Mouse (Mus musculus) megakaryocyte, embryonic 14.5 days (primary cell): ENCODE measurements around the gene Ccdc157.

ENCODE experiments used
- FLI1 ChIP-seq: IDR thresholded peaks from 2 replicates; pipeline ENCODE4 v1.6.1; 2012; ENCODE audit warnings: low read length, inconsistent platforms, mixed read lengths
- GATA1 ChIP-seq: IDR thresholded peaks from 3 replicates; pipeline ENCODE4 v1.6.1; 2012; ENCODE audit warnings: mixed read lengths, low read length, inconsistent platforms, borderline replicate concordance

- TF ChIP-seq GATA1 (no peak), FLI1 (no peak)
Observed at GRCm38 (mm10) chr11:4206563-4206962, 46.5 kb upstream of the Ccdc157 start.
